Mouse (Mus musculus) stomach, postnatal 0 days (tissue): Measurements from ENCODE around the gene Mrpl1.

Experiments used
- CTCF ChIP-seq: IDR thresholded peaks from 2 replicates; pipeline ENCODE4 v1.5.1; 2016; ENCODE audit warnings: antibody characterized with exemption, low read depth, mild to moderate bottlenecking, moderate library complexity
- EP300 ChIP-seq: optimal IDR thresholded peaks from 2 replicates; pipeline ENCODE3; 2016; ENCODE audit warnings: antibody characterized with exemption

DNA sequence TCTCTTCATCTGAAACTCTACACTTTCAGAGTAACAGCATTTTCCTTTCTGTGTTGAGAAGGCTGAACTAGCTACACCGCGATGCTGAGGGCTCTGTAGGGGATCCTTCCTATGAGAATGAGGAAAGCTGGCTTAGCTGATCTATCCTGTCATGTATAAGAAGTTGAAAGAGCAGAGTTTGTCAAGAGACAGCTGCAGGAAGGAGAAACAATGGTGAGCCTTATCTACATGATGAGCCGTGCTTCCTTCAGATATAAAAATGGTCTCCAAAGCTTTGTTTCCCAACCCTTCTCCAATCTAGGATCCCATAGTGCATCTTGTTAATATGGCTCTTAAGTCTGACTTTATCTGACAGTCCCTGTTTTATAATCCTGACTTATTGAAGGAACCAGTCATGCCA lies 38.9 kb upstream of the Mrpl1 start:
- TF ChIP-seq CTCF (no peak), EP300 (no peak)
